Mouse (Mus musculus): ENCODE measurements around the gene Smndc1.
"Not testable (repeated sequence)": the region's sequence is repeated elsewhere in the genome, so short reads cannot be mapped to it uniquely, and the experiment has no call there.

Gene Smndc1

DNA sequence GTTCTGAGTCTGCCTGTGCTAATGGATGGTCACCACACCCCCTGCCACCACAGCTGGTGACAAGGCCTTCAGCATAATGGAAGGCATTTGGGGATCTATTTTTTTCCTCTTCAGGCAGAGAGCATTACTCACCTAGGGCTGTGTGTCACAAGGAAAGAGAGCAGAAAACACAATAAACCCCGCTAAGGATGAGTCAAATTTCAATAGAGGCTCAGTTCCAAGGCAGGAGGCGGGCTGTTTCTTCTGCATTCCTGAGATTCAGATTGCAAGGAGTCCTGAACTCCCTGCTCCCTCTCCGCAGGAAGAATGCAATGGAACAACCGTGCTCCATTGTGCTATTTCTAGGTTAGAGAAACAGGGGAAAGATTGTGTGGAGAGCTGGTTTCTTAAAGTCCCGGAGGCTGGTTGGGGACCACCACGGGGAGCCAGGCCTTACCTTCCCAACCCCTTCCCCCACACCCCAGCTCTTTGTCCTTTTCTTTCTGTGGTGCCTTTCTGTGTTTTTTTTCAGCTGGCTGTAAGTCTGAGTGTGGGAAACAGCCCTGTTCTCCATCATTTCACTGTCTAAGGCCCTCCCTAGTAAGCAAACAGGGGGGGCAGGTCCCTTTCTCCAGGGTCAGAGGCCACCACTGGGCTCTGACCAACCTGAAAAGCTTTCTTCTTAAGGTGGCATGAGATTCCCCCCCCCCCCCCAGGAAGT, 21.9 kb upstream of the Smndc1 start:
- DNase-seq: no peak

DNA sequence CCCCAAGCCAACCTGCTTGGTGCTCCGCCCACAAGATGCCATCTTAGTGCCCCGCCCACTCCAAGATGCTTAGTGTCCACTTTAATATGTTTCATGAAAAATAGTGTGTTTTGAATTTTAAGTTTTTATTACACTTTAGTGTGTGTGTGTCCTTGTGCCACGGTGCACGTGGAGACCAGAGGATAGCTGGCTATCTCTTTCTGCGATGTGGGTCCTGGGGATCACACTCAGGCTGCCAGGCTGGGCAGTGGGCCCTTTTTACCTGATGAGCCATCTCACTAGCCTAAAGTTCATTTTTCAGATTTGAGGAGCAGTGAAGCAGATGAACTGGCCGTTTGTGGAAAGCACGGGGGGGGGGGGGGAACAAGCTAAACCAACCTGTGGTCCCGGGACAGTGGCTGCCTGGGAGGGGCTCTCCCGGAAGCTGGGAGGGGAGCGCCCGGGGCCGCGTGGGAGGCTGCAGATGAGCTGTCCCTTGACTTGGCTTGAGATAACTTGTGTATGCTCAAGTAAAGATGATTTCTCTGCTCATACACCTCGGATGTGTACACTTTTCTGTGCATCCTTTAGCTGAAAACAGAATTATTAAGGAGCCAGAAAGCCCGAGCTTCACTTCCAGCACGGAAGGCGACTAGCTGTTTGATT, 19.4 kb upstream of the Smndc1 start:
- no peak for DNase-seq

- no peak for DNase-seq
Measured at GRCm38 (mm10) chr19:53408398-53408797, 18.0 kb upstream of the Smndc1 start.

- DNase-seq: no peak
Measured at GRCm38 (mm10) chr19:53407350-53407749, 17.0 kb upstream of the Smndc1 start.

DNA sequence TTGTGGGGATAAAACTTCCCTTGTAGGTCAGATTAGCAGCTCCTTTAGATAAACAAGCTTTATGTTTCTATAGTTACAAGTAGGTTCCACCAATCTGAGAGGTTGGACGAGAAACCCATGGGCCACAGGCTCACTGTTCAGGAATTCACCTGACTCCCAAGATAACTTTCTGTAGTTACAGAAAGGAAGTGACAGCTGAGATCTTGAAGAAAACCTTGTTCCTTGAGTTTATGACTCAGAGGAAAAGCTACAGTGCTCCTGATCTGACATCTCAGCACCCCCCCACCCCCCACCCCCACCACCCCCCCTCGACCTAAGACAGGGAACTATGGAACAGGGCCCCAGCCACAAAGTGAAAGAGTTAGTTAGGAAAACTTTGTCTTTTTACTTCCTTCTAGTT, 15.4 kb upstream of the Smndc1 start:
- DNase-seq: no peak

DNA sequence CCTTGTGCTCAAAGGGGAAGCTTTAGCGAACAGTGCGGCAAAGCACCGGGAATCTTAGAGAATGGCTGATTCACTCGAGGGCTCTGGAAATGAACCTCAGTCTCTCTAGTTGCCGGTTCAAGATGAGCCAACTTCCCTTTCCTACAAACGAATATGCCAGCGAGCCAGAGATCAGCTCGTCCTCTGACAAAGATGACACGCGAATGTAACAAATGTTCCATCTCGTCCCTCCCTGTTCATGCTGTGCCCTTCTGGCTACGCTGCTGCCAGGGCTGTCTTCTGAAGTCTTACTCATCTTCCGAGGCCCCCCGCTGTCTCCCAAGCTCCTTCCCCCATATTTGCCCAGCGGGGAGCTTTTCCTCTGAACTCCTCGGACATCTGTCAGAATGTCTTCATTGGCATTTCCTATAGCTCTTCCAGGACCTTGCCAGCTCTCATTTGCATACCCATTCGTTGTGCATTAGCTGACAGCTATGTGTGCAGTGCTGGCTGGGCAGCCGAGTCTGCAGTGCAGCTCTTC, 14.5 kb upstream of the Smndc1 start:
- DNase-seq: no peak

- DNase-seq: no peak
Measured at GRCm38 (mm10) chr19:53404219-53404836, 13.9 kb upstream of the Smndc1 start.

DNA sequence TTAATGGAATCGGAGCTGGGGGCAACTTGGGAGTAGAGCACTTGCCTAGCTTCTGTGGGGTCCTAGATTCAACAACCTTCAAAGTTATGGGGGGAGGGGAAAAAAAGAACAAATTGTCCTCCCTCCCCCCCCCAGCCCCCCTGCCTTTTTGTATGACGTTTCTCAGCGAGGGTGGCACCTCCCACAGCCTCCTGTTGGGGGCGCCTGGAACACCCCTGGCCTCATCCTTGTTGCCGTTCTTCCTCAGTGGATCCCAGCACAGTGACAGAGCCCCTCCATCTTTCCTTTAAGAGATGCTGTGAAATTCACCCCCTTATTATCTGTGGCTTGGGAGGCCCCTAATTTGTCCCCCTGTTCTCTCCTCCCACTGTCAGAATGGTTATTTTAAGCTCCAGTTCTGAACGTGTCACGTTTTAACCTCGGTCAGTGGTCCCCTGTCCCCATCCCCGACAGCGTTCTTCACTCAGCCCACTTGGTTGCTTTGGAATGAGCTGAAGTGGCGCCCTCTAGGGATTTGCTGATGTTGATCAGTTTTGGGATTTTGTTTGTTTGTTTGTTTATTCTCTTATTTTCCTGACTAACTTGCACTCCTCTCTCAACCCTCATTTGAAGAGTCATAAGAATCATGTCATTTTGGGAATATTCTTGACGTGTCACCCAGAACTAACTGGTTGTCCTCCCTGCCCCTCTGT, 12.5 kb upstream of the Smndc1 start:
- DNase-seq: no peak

GRCm38 (mm10) chr19:53400332-53401110, 10.1 kb upstream of the Smndc1 start:
- no peak for DNase-seq

DNA sequence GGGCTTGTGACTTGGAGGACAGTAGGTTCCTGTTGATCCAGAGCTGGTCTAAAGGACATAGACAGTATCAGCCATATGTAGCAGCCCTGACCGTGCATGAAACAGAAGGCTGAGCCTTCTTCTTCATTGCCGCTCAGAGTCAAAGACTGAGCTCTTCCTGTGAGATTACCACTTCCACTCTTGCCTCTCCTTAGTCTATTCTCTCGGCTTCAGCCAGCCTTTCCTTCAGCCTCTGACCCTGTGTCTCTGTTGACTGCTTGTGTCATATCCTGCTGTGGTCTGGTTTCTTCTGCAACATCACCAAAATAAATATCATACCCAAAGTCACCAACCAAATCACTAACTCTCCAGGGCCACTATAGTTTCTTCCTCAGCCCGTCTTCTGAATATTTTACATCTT, 8.8 kb upstream of the Smndc1 start:
- no peak for DNase-seq

DNA sequence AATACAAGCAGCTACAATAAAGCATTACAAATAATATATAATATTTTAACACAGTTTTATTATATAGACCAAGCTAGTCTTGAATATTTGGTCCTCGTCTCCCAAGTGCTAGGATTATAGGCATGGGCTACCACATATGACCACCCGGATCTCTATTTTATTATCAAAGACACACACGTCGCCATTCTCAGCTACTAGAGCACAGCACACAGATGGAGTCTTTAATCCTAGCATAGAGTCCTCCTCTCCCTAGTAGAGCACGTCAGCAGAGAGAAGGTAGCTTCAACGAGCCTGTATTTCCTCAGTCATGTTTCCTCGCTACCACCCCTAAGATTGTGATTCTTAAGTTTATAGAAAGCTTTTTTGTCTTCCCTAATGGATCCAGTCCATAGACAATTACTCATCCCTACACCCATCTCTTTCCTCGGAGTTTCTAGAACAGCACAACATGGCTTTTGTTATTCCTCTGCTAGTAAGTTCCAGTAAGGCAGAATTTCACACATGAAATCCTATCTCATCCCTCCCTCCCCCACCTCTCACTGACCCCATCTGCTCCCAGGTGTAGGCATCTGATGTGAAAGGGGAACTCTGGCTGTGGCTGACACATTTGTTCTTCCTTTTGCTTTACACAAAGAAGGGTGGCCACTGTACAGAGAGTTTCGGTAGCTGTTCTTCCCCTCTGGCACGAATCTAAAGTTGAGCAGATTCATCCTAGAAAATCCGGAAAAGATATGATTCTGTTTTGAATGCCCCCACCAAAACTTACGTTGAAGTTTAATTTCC, 7.3 kb upstream of the Smndc1 start:
- DNase-seq: no peak

DNA sequence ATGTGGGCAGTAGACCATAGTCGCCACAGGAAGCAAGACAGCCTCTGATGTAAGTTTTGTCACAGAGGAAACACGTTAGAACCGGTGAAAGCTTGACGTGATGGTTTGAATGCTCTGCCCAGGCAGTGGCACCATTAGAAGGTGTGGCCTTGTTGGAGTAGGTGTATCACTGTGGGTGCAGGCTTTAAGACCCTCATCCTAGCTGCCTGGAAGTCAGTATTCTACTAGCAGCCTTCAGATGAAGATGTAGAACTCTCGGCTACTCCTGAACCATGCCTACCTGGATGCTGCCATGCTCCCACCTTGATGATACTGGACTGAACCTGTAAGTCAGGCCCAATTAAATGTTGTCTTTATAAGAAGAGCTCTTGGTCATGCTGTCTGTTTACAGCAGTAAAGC, 5.4 kb upstream of the Smndc1 start:
- not testable (repeated sequence) for DNase-seq

GRCm38 (mm10) chr19:53394956-53395355, 4.6 kb upstream of the Smndc1 start:
- DNase-seq: not testable (repeated sequence)

DNA sequence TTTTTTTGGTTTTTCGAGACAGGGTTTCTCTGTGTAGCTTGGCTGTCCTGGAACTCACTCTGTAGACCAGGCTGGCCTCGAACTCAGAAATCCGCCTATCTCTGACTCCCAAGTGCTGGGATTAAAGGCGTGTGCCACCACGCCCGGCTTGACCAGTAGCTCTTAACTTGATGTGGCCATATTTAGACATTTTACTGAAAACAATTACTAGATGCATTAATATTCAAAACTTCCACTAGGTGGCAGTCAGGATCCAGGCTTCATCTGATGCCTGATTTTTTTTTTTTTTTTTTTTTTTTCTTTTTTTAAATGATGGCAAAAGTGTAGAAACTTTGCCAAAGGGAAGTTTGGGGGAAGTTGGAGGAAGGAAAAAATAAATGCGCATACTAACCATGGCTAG, 4.2 kb upstream of the Smndc1 start:
- DNase-seq: peak; percentile 65

DNA sequence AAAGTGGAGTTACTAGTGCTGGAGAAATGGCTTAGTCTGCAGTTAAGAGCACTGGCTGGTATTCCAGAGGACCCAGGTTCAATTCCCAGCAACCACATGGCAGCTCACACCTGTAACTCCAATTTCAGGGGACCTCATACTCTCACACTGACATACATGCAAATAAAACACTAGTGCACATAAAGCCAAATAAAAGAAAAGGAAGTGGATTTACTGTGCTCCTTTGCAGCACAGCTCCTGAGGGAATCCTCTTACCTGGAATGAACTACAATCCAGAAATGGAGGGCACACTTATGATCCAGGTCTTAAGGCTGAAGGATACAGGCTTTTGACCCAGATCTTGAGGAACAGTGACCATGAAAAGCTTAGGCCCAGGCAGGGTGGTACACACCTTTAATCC, 3.3 kb upstream of the Smndc1 start:
- DNase-seq: no peak

GRCm38 (mm10) chr19:53392781-53393343, 2.5 kb upstream of the Smndc1 start:
- no peak for DNase-seq

DNA sequence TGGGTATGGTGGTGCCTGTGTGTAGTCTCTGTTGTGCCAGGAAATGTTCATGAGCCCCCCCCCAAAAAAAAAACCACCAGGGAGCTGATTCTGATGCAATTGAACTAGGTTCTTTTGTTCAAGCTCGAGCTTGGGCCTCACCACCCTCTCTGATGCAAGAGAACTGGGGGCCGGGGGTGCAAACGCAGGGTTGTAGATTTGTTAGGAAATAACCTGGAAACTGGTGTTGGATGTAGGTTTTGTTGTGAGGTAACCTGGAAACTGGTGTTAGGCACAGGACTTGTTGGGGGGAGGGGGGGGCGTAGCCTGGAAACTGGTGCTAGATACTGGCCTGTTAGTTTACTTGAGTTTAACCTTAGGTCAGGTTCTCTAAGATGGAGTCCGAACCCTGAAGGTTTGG, 1.4 kb upstream of the Smndc1 start:
- no peak for DNase-seq

GRCm38 (mm10) chr19:53391386-53391785, 1.0 kb upstream of the Smndc1 start:
- no peak for DNase-seq

GRCm38 (mm10) chr19:53389851-53390431, 437 bp downstream of the Smndc1 start:
- DNase-seq: no peak

- DNase-seq: no peak
Measured at GRCm38 (mm10) chr19:53389417-53389816, 961 bp downstream of the Smndc1 start.

- no peak for DNase-seq
Measured at GRCm38 (mm10) chr19:53383336-53383735, 7.0 kb downstream of the Smndc1 start.
